Mouse (Mus musculus): ENCODE data around the gene Ttbk2. TPM values are rescaled to one million over a fixed set of nuclear protein-coding genes. Genes with fewer than 3 reads are reported as not detected.
A peak's percentile ranks its signal among the peaks of the same experiment; 100 is the strongest.

The Ttbk2 gene
- total RNA-seq (2022) = 10 to 100 TPM; 63.7 to 77.3 (median 72.4) TPM

GRCm38 (mm10) chr2:120850424-120851082 is at the start of gene Ttbk2:
TSS of gene Ttbk2 (minus strand) at chr2:120850604.
- DNase-seq (ENCODE audit: low spot score in 2 of 2) = peak; percentile 98

GRCm38 (mm10) chr2:120896361-120896760 is 46.0 kb upstream of the Ttbk2 start:
- DNase-seq (ENCODE audit: low spot score in 2 of 2) = no peak

- no peak for DNase-seq (ENCODE audit: low spot score in 2 of 2)
Measured at GRCm38 (mm10) chr2:120887601-120888000, 37.2 kb upstream of the Ttbk2 start.

GRCm38 (mm10) chr2:120873192-120873591 is 22.8 kb upstream of the Ttbk2 start:
- DNase-seq (ENCODE audit: low spot score in 2 of 2) = no peak

GRCm38 (mm10) chr2:120871447-120872336 is 21.3 kb upstream of the Ttbk2 start:
- DNase-seq (ENCODE audit: low spot score in 2 of 2) = peak in 1 of 2 experiments; percentile 11

GRCm38 (mm10) chr2:120867336-120867735 is 16.9 kb upstream of the Ttbk2 start:
- DNase-seq (ENCODE audit: low spot score in 2 of 2) = peak in 1 of 2 experiments; percentile 31

GRCm38 (mm10) chr2:120866561-120866960 is 16.2 kb upstream of the Ttbk2 start:
- no peak for DNase-seq (ENCODE audit: low spot score in 2 of 2)

- no peak for DNase-seq (ENCODE audit: low spot score in 2 of 2)
Measured at GRCm38 (mm10) chr2:120863389-120863788, 13.0 kb upstream of the Ttbk2 start.

GRCm38 (mm10) chr2:120860699-120861098 is 10.3 kb upstream of the Ttbk2 start:
- no peak for DNase-seq (ENCODE audit: low spot score in 2 of 2)

- DNase-seq (ENCODE audit: low spot score in 2 of 2) = no peak
Measured at GRCm38 (mm10) chr2:120858131-120858530, 7.7 kb upstream of the Ttbk2 start.

- DNase-seq (ENCODE audit: low spot score in 2 of 2) = no peak
Measured at GRCm38 (mm10) chr2:120853151-120853550, 2.7 kb upstream of the Ttbk2 start.

- no peak for DNase-seq (ENCODE audit: low spot score in 2 of 2)
Measured at GRCm38 (mm10) chr2:120852626-120853025, 2.2 kb upstream of the Ttbk2 start.

- peak in 1 of 2 experiments; percentile 18 for DNase-seq (ENCODE audit: low spot score in 2 of 2)
Measured at GRCm38 (mm10) chr2:120849449-120850423, 668 bp downstream of the Ttbk2 start, which contains the start of gene Cdan1. TSS of gene Cdan1 (minus strand) at chr2:120850128.

GRCm38 (mm10) chr2:120845280-120845679 is 5.1 kb downstream of the Ttbk2 start:
- no peak for DNase-seq (ENCODE audit: low spot score in 2 of 2)

GRCm38 (mm10) chr2:120843990-120844389 is 6.4 kb downstream of the Ttbk2 start:
- DNase-seq (ENCODE audit: low spot score in 2 of 2) = no peak

GRCm38 (mm10) chr2:120841211-120841610 is 9.2 kb downstream of the Ttbk2 start:
- DNase-seq (ENCODE audit: low spot score in 2 of 2) = no peak

GRCm38 (mm10) chr2:120835167-120835566 is 15.2 kb downstream of the Ttbk2 start:
- DNase-seq (ENCODE audit: low spot score in 2 of 2) = no peak

GRCm38 (mm10) chr2:120826936-120827638 is 23.3 kb downstream of the Ttbk2 start:
- no peak for DNase-seq (ENCODE audit: low spot score in 2 of 2)

- DNase-seq (ENCODE audit: low spot score in 2 of 2) = peak; percentile 19 to 20
Measured at GRCm38 (mm10) chr2:120770265-120770935, 80.0 kb downstream of the Ttbk2 start.

- DNase-seq (ENCODE audit: low spot score in 2 of 2) = no peak
Measured at GRCm38 (mm10) chr2:120761922-120762321, 88.5 kb downstream of the Ttbk2 start.

All from layer of hippocampus, adult 8-10 months (tissue).